Mouse (Mus musculus): Measurements from ENCODE around the gene Syngr3. TPM values are rescaled to one million over a fixed set of nuclear protein-coding genes. Genes with fewer than 3 reads are reported as not detected.

The Syngr3 gene
- polyA plus RNA-seq (2015; fragmentation: Nextera tagmentation; extraction: Ambion mirVana) = 240 and 255 TPM in 2 replicates

GRCm38 (mm10) chr17:24689251-24690081, at the start of gene Syngr3:
TSS of gene Syngr3 (minus strand) at chr17:24689955.
- Histone ChIP-seq H3K9me3 (no peaks in the 10 kb centered on the region), H3K4me1 (peaks cover 39% of the 10 kb centered on the region), H3K27ac (peak within 1 kb of the TSS; percentile 91), H3K4me2 (peak within 1 kb of the TSS; percentile 63), H3K9ac (peak within 1 kb of the TSS; percentile 94), H3K4me3 (peak within 1 kb of the TSS; percentile 81), H3K27me3 (replicated peaks) (peaks cover 7% of the 10 kb centered on the region), H3K36me3 (replicated peaks) (peaks cover 4% of the 10 kb centered on the region; the same call in 1 of the 2 replicates)
- under 1% methylated on average over 55 of the region's 55 CpGs for WGBS
- peak; percentile 71 for ATAC-seq (replicated peaks)

- peaks cover 18% of the 10 kb centered on the region for H3K4me1 ChIP-seq
- H3K36me3 ChIP-seq (replicated peaks) = no peaks in the 10 kb centered on the region
- H3K27ac ChIP-seq = no peak overlapping the region
- no peak overlapping the region for H3K9ac ChIP-seq
- no peaks in the 10 kb centered on the region for H3K9me3 ChIP-seq
- ATAC-seq (replicated peaks) = no peak
- no peaks in the 10 kb centered on the region for H3K27me3 ChIP-seq (replicated peaks)
- WGBS = 90% methylated on average over 4 of the region's 4 CpGs
- H3K4me2 ChIP-seq = no peak overlapping the region
- no peak overlapping the region for H3K4me3 ChIP-seq
Measured at GRCm38 (mm10) chr17:24738238-24738637, 48.5 kb upstream of the Syngr3 start.

DNA sequence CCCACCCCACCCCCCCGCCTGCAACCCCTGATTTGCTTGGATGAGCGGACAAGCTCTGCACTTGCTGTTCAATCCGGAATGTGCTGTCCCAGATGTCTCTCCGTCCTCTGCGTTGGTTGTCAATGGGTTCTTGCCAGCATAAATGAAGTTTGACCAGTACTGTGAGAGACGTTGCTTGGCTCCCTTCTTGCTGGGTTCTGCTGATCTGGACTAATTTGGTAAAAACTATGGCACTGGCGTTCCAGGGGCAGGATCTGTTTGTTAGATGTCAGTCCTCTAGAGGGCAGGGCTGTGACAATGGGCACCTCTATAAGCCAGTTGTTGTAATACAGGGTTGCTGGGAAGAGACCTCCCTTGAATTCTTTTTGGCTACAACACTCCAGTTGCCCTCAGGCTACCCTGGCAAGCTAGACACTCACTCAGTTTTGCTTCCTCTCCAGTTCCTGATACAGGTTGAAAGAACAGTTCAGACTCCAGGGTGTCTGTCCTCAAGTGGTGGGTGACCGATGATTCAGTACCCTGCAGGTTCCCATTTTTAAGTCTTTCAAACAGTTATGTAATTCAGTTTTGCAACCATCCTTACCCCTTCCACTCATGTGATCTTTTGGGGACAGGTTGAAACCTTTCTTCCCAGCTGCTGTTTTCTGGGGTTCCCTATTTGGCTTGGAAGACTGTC, 47.5 kb upstream of the Syngr3 start:
- Histone ChIP-seq H3K4me1 (peaks cover 18% of the 10 kb centered on the region), H3K36me3 (replicated peaks) (no peaks in the 10 kb centered on the region), H3K4me2 (peak overlapping the region; percentile 82), H3K4me3 (peak overlapping the region; percentile 49), H3K27ac (no peak overlapping the region), H3K9ac (no peak overlapping the region), H3K9me3 (no peaks in the 10 kb centered on the region), H3K27me3 (replicated peaks) (no peaks in the 10 kb centered on the region)
- ATAC-seq (replicated peaks) = no peak
- WGBS = 27% methylated on average over 8 of the region's 8 CpGs

GRCm38 (mm10) chr17:24736330-24737051, 46.7 kb upstream of the Syngr3 start, which contains the start of gene Msrb1:
TSS of gene Msrb1 (plus strand) at chr17:24736642.
- H3K9me3 ChIP-seq = no peaks in the 10 kb centered on the region
- H3K27me3 ChIP-seq (replicated peaks) = no peaks in the 10 kb centered on the region
- peaks cover 18% of the 10 kb centered on the region for H3K4me1 ChIP-seq
- peak; percentile 96 for ATAC-seq (replicated peaks)
- H3K9ac ChIP-seq = peak within 1 kb of the TSS; percentile 58
- no peaks in the 10 kb centered on the region for H3K36me3 ChIP-seq (replicated peaks)
- peak within 1 kb of the TSS; percentile 27; the same call in 1 of the 2 replicates for H3K27ac ChIP-seq
- WGBS = 1% methylated on average over 29 of the region's 29 CpGs
- H3K4me2 ChIP-seq = peak within 1 kb of the TSS; percentile 82
- peak within 1 kb of the TSS; percentile 49 for H3K4me3 ChIP-seq

- 78% methylated on average over 7 of the region's 7 CpGs for WGBS
- H3K4me1 ChIP-seq = peaks cover 18% of the 10 kb centered on the region
- no peaks in the 10 kb centered on the region for H3K9me3 ChIP-seq
- H3K27me3 ChIP-seq (replicated peaks) = no peaks in the 10 kb centered on the region
- peak overlapping the region; percentile 82; the same call in 1 of the 2 replicates for H3K4me2 ChIP-seq
- H3K27ac ChIP-seq = no peak overlapping the region
- no peak for ATAC-seq (replicated peaks)
- no peak overlapping the region for H3K4me3 ChIP-seq
- no peaks in the 10 kb centered on the region for H3K36me3 ChIP-seq (replicated peaks)
- no peak overlapping the region for H3K9ac ChIP-seq
Measured at GRCm38 (mm10) chr17:24735446-24735845, 45.7 kb upstream of the Syngr3 start.

DNA sequence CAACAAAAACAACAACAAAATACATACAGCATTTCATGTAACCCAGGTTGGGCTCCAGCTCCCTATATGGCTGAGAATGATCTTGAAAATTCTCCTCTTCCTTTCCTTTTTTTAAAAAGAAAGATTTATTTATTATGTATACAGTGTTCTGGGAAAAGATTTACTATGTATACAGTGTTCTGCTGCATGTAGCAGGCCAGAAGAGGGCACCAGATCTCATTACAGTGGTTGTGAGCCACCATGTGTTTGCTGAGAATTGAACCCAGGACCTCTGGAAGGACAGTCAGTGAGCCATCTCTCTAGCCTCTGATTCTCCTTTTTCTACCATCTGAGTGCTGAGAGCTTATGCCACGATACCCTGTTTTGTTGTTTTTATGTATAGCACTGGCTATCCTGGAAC, 44.8 kb upstream of the Syngr3 start:
- H3K27ac ChIP-seq = no peak overlapping the region
- ATAC-seq (replicated peaks) = no peak
- no peaks in the 10 kb centered on the region for H3K27me3 ChIP-seq (replicated peaks)
- no peak overlapping the region for H3K4me2 ChIP-seq
- WGBS = 91% methylated on average over 1 of the region's 1 CpGs
- H3K4me3 ChIP-seq = no peak overlapping the region
- no peak overlapping the region for H3K9ac ChIP-seq
- H3K36me3 ChIP-seq (replicated peaks) = no peaks in the 10 kb centered on the region
- peaks cover 18% of the 10 kb centered on the region for H3K4me1 ChIP-seq
- no peaks in the 10 kb centered on the region for H3K9me3 ChIP-seq

GRCm38 (mm10) chr17:24733434-24734050, 43.8 kb upstream of the Syngr3 start:
- H3K4me3 ChIP-seq = no peak overlapping the region
- peaks cover 18% of the 10 kb centered on the region for H3K4me1 ChIP-seq
- no peaks in the 10 kb centered on the region for H3K9me3 ChIP-seq
- no peak overlapping the region for H3K4me2 ChIP-seq
- 88% methylated on average over 21 of the region's 21 CpGs for WGBS
- no peaks in the 10 kb centered on the region; the same call in 1 of the 2 replicates for H3K27me3 ChIP-seq (replicated peaks)
- H3K27ac ChIP-seq = no peak overlapping the region
- H3K9ac ChIP-seq = no peak overlapping the region; the same call in 1 of the 2 replicates
- ATAC-seq (replicated peaks) = no peak
- H3K36me3 ChIP-seq (replicated peaks) = no peaks in the 10 kb centered on the region

DNA sequence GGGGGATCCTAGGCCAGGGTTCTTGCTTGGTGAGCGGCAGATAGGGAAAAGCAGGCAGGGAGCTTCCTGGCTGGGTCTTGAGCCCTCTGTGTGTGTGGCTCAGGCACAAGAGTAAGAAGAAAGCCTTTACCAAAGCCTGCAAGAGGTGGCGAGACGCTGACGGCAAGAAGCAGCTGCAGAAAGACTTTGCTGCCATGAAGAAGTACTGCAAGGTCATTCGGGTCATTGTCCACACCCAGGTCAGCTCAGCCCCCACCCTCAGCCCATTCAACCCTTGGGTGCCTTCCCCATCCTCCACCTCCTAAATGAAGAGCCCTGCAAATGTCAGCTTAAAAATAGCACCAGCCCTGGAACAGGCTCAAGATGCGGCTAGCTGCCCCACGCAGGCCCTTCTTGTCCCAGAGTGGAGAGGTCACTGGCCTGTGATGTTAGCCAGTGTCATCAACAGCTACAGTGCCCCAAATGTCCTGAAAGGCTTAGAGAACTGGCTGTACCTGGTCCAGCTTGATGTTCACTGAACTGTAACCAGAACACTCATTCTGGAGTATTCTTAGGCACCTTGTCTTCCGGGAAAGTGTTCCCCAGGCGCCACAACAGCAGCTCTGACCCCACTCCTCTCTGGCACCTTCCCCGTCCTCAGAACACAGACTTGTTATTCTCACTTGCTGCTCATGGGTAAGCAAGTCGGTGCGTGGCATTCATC, 42.6 kb upstream of the Syngr3 start:
- 81% methylated on average over 12 of the region's 12 CpGs for WGBS
- peaks cover 14% of the 10 kb centered on the region for H3K4me1 ChIP-seq
- ATAC-seq (replicated peaks) = no peak
- no peak overlapping the region for H3K4me3 ChIP-seq
- no peak overlapping the region for H3K27ac ChIP-seq
- no peak overlapping the region for H3K9ac ChIP-seq
- no peaks in the 10 kb centered on the region for H3K36me3 ChIP-seq (replicated peaks)
- H3K9me3 ChIP-seq = no peaks in the 10 kb centered on the region
- peaks cover 7% of the 10 kb centered on the region for H3K27me3 ChIP-seq (replicated peaks)
- H3K4me2 ChIP-seq = no peak overlapping the region

DNA sequence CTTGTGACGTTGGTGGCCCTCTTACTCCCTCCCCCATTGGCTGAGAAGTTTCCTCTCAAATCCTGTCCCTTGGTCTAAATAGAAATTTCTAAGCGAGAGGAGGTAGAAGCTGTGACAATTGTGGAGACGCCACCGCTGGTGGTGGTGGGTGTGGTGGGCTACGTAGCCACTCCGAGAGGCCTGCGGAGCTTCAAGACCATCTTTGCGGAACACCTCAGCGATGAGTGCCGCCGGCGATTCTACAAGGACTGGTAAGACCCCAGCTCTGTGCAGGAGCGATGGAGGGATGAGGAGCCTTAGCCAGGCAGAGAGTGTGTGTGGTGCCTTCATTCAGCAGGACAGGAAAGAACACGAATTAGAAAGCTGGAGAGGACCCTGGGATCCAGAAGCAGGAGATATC, 41.0 kb upstream of the Syngr3 start:
- no peak for ATAC-seq (replicated peaks)
- no peak overlapping the region for H3K9ac ChIP-seq
- H3K4me3 ChIP-seq = no peak overlapping the region
- H3K27ac ChIP-seq = no peak overlapping the region
- no peaks in the 10 kb centered on the region for H3K9me3 ChIP-seq
- no peak overlapping the region for H3K4me2 ChIP-seq
- H3K4me1 ChIP-seq = peaks cover 1% of the 10 kb centered on the region; the same call in 1 of the 2 replicates
- no peaks in the 10 kb centered on the region for H3K36me3 ChIP-seq (replicated peaks)
- H3K27me3 ChIP-seq (replicated peaks) = peaks cover 9% of the 10 kb centered on the region
- WGBS = 84% methylated on average over 14 of the region's 14 CpGs

DNA sequence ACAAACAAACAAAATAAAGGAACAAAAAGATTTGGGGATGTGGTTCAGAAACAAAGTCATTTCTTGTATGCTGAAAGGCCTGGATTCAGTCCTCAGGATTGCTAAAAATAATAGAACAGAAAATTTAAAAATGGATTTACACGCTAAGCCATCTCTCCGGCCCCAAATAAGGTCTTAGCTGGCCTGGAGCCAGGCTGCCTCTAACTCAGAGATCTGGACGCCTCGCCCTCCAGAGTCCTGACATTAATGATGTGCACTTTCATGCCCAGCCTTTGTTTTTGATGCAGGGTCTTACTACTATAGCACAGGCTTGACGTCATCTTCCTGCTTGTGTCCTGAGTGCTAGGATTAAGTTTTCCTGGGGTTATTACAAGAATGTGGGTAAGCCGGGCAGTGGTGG, 39.3 kb upstream of the Syngr3 start:
- Histone ChIP-seq H3K9ac (no peak overlapping the region), H3K4me1 (peaks cover 3% of the 10 kb centered on the region; the same call in 1 of the 2 replicates), H3K9me3 (no peaks in the 10 kb centered on the region), H3K27me3 (replicated peaks) (peaks cover 9% of the 10 kb centered on the region), H3K4me3 (no peak overlapping the region), H3K36me3 (replicated peaks) (no peaks in the 10 kb centered on the region), H3K4me2 (no peak overlapping the region), H3K27ac (no peak overlapping the region)
- WGBS = 80% methylated on average over 6 of the region's 6 CpGs
- no peak for ATAC-seq (replicated peaks)

DNA sequence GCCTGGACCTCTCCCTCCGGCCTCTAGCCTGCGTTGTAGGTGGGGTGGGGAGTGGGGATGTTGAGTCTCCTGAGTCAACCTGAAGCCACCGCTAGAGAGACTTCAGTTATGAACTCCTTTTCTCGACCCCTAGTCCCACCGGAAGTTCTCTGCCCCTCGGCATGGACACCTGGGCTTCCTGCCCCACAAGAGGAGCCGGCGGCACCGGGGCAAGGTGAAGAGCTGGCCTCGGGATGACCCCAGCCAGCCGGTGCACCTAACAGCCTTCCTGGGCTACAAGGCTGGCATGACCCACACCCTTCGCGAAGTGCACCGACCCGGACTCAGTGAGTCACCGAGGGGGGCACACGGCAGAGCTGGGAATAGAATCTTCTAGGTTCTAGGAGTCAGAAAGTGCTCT, 38.4 kb upstream of the Syngr3 start:
- H3K4me1 ChIP-seq = peaks cover 11% of the 10 kb centered on the region
- no peak overlapping the region for H3K9ac ChIP-seq
- H3K27me3 ChIP-seq (replicated peaks) = peaks cover 9% of the 10 kb centered on the region
- 74% methylated on average over 17 of the region's 17 CpGs for WGBS
- no peaks in the 10 kb centered on the region for H3K36me3 ChIP-seq (replicated peaks)
- no peaks in the 10 kb centered on the region for H3K9me3 ChIP-seq
- no peak overlapping the region for H3K27ac ChIP-seq
- H3K4me2 ChIP-seq = no peak overlapping the region
- no peak overlapping the region for H3K4me3 ChIP-seq
- ATAC-seq (replicated peaks) = no peak
